Mouse (Mus musculus) hindbrain, embryonic 11.5 days (tissue): Measurements from ENCODE around the gene Rpl9. TPM values are rescaled to one million over a fixed set of nuclear protein-coding genes. Genes with fewer than 3 reads are reported as not detected.

ENCODE experiments used
- ATAC-seq: fragments of 200-750 bp; cut with Nextera tagmentation; 2 replicates; pipeline ENCODE4 v1.8.0; 2017; ENCODE audit warnings: mild to moderate bottlenecking, moderate TSS enrichment, moderate library complexity; ENCODE audit not compliant: low FRiP score
- DNase-seq: peaks from one replicate; pipeline ENCODE4 v3.0.0-alpha.2; 2015; ENCODE audit warnings: low spot score
- H3K27ac ChIP-seq: fragments of 300-500 bp; sonication (generic); 2 replicates; pipeline ENCODE4 v1.5.1; 2014; ENCODE audit warnings: mild to moderate bottlenecking, low read depth, low read length
- H3K27me3 ChIP-seq: fragments of 300-500 bp; sonication (generic); 2 replicates; pipeline ENCODE4 v1.6.1; 2014; ENCODE audit warnings: mild to moderate bottlenecking, low read length, moderate library complexity, mixed read lengths; ENCODE audit not compliant: control insufficient read depth, insufficient read depth
- H3K36me3 ChIP-seq: fragments of 300-500 bp; sonication (generic); 2 replicates; pipeline ENCODE4 v1.6.1; 2014; ENCODE audit warnings: mild to moderate bottlenecking, low read length, moderate library complexity, mixed read lengths; ENCODE audit not compliant: control insufficient read depth, insufficient read depth
- H3K4me1 ChIP-seq: fragments of 300-500 bp; sonication (generic); replicated peaks from 2 replicates; pipeline ENCODE4 v1.6.1; 2014; ENCODE audit warnings: low read length, mixed read lengths; ENCODE audit not compliant: control insufficient read depth, insufficient read depth
- H3K4me2 ChIP-seq: fragments of 300-500 bp; sonication (generic); replicated peaks from 2 replicates; pipeline ENCODE4 v1.6.1; 2014; ENCODE audit warnings: mild to moderate bottlenecking, low read depth, low read length
- H3K4me3 ChIP-seq: fragments of 300-500 bp; sonication (generic); 2 replicates; pipeline ENCODE4 v1.5.1; 2014; ENCODE audit warnings: low read depth, low read length
- H3K9ac ChIP-seq: fragments of 300-500 bp; sonication (generic); 2 replicates; pipeline ENCODE4 v1.6.1; 2014; ENCODE audit warnings: low read depth, low read length
- H3K9me3 ChIP-seq: fragments of 300-500 bp; sonication (generic); 2 replicates; pipeline ENCODE4 v1.6.1; 2016; ENCODE audit warnings: low read length; ENCODE audit not compliant: control insufficient read depth
- WGBS: fragments of 180-500 bp; shearing (Covaris S2); extraction: QIAGEN DNeasy Blood & Tissue Kit; methylation state at CpG from one replicate; pipeline ENCODE4 v1.1.7; 2014; 5-methylcytosine and 5-hydroxymethylcytosine counted together
- polyA plus RNA-seq: library from polyadenylated mRNA; unstranded; fragments of >200 nt; fragmentation: Nextera tagmentation; extraction: Ambion mirVana; gene quantifications from 2 replicates; pipeline ENCODE4 v1.2.1, GENCODE M21; 2014

The Rpl9 gene
- polyA plus RNA-seq, 1 experiment from 2014 or later = 894 TPM

DNA sequence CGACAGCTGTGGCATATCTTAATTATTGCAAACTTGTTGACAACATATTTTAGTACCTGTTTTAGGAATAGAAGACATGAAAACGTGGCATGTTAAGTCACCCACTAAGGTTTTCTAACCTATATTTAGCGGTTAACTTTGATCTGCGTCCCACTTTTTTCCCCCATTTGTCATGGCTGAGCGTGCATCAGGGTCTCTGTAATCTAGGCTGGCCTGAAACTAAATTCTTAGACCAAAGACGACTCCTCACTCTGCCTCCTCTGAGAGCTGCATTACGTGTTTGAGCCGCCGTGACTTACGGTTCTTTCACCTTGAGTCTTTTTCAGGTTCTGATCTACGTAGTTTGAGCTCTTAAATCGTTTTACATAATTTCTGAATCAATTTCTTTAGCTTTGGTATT is 509 bp upstream of the Rpl9 start:
- Histone ChIP-seq H3K4me2 (peak overlapping the region; percentile 61), H3K27ac (0 out of 2 replicates have a peak overlapping the region, but pooled peaks have one; percentile 14), H3K9me3 (no peaks in the 10 kb centered on the region), H3K4me1 (0 out of 2 replicates have a peak, but pooled peaks cover 4% of the 10 kb centered on the region), H3K4me3 (peak overlapping the region; percentile 97), H3K9ac (peak overlapping the region; percentile 58), H3K36me3 (peaks cover 8% of the 10 kb centered on the region; the same call in 1 of the 2 replicates), H3K27me3 (no peaks in the 10 kb centered on the region)
- ATAC-seq = peak; percentile 66
- 5% methylated on average over 12 of the region's 12 CpGs for WGBS
- DNase-seq = peak; percentile 49

DNA sequence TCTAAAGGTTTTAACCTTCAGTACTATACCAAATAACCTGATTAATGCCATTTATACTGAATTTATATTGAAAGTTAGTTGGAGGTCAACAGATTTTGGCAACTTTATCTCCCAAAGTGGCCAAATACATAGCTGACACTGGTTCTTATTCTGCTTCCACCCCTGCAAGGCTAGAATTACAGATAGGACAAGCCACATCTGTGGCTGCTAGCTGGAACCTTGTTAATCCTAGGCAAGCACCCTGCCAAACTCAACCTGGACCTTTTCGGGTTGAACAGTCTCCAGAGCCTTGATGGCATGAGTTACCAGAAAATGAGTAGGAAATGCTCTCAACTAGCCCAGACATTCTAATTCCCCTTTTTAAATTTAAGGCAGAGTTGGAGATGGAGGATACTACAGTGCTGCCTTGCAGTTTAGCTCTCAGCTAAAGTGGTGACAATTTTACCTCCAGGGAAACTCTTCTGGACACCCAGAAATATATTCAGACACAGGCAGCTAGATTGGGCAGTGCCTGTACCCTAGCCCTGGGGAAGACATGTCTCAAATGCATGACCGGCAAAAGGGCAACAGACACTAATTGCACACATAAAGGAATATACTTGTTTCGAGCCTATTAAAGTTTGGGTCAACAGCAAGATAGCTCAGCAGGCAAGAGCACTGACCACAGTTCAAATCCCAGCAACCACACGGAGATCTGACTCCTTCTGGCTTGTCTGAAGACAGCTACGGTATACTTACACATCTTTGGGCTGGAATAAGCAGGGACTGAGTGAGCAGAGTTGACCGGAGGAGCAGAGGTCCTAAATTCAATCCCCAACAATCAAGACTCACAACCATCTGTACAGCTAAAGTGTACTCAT is 4.0 kb downstream of the Rpl9 start:
- Histone ChIP-seq H3K4me3 (no peak overlapping the region), H3K36me3 (peaks cover 6% of the 10 kb centered on the region; the same call in 1 of the 2 replicates), H3K27me3 (no peaks in the 10 kb centered on the region), H3K4me2 (no peak overlapping the region), H3K9me3 (no peaks in the 10 kb centered on the region), H3K9ac (no peak overlapping the region), H3K27ac (no peak overlapping the region), H3K4me1 (0 out of 2 replicates have a peak, but pooled peaks cover 4% of the 10 kb centered on the region)
- WGBS = 82% methylated on average over 6 of the region's 6 CpGs
- ATAC-seq (no peak), DNase-seq (peak; percentile 10)

DNA sequence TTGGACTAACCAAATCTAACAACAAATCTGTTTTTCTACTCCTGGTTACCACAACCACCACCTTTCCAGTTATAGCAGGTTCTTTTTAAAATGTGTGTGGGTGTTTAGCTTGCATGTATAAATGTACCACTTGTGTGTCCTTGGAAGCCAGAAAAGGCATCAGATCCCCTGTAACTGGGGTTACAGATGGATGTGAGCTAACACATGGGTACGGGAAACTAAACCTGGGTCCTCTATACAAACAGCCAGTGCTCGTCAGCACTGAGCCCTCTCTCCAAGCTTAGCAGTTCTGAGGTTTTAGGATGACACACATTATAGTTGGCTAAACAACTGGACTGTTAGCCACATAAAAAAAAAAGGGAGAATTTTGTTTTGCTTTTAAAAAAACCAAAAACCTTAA is 5.5 kb downstream of the Rpl9 start:
- 81% methylated on average over 2 of the region's 2 CpGs for WGBS
- H3K4me2 ChIP-seq = no peak overlapping the region
- DNase-seq = no peak

DNA sequence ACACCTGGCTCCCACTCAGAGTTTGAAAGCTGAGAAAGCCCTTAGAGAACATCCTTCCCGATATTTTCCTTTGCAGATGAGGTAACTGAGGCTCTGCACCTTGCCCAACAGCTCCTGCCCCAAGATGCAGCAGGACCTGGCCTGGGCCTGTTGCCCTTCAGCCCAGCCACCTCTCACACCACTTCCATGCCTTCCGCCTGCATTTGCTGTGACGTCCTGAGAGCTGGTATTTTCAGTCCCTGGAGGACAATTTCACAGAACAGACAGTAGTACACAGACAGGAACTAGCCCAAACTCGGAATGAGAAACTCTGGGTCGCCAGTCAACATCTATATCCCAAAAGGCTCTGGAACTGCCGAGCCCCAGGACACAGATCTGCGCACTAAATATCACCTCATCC is 16.5 kb downstream of the Rpl9 start:
- 86% methylated on average over 7 of the region's 7 CpGs for WGBS
- DNase-seq (no peak), ATAC-seq (no peak)
- H3K36me3 ChIP-seq = no peaks in the 10 kb centered on the region
- no peaks in the 10 kb centered on the region for H3K9me3 ChIP-seq
- H3K27ac ChIP-seq = no peak overlapping the region
- H3K4me2 ChIP-seq = no peak overlapping the region
- H3K27me3 ChIP-seq = no peaks in the 10 kb centered on the region
- H3K9ac ChIP-seq = no peak overlapping the region
- H3K4me1 ChIP-seq = no peaks in the 10 kb centered on the region
- H3K4me3 ChIP-seq = no peak overlapping the region

More for the DNA sequence above, 5.5 kb downstream of the Rpl9 start:
- ATAC-seq = no peak
- 0 out of 2 replicates have a peak, but pooled peaks cover 4% of the 10 kb centered on the region for H3K4me1 ChIP-seq
- H3K4me3 ChIP-seq = no peak overlapping the region
- H3K36me3 ChIP-seq = peaks cover 6% of the 10 kb centered on the region; the same call in 1 of the 2 replicates
- no peaks in the 10 kb centered on the region for H3K27me3 ChIP-seq
- no peak overlapping the region for H3K9ac ChIP-seq
- no peaks in the 10 kb centered on the region for H3K9me3 ChIP-seq
- no peak overlapping the region for H3K27ac ChIP-seq

DNA sequence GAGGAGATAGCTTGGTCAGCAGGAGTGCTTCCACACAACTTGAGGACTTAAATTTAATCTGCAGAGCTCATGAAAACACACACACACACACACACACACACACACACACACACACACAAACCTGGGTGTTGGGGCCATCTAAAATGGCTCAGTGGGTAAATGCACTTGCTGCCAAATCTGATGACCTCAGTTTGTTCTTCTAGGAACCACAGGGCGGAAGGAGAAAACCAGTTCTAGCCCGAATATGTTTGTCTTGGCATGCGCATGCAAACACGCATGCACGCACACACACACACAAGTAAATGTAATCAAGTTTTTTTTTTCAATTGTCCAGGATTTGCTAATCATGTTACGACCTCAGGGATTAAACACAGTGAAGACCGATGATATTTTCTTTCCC is 19.7 kb downstream of the Rpl9 start:
- Histone ChIP-seq H3K4me2 (no peak overlapping the region), H3K4me1 (no peaks in the 10 kb centered on the region), H3K9ac (no peak overlapping the region), H3K4me3 (no peak overlapping the region), H3K9me3 (no peaks in the 10 kb centered on the region), H3K36me3 (no peaks in the 10 kb centered on the region), H3K27me3 (no peaks in the 10 kb centered on the region), H3K27ac (no peak overlapping the region)
- 94% methylated on average over 7 of the region's 7 CpGs for WGBS
- ATAC-seq = no peak
- no peak for DNase-seq

DNA sequence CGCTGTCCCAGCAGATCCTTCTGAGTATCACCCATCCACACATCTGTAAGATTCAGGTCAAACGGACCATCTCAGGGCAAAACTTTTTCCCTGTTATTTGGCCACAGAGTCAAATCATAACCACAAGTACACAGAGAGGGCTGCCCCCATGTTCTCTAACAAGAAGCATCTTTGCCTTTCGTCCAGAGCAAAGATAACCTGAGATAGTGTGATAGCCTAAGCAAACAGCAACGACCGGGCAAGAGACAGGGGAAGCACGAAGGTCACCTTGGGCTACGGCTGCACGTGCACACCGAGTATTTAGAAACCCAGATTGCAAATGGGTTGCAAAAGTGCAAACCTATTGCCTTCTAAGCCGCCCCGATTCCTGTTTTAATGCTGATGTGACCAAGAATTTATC is 23.4 kb downstream of the Rpl9 start:
- ATAC-seq (no peak), DNase-seq (no peak)
- Histone ChIP-seq H3K4me2 (no peak overlapping the region), H3K27me3 (no peaks in the 10 kb centered on the region), H3K9me3 (no peaks in the 10 kb centered on the region), H3K27ac (no peak overlapping the region), H3K4me1 (no peaks in the 10 kb centered on the region), H3K9ac (no peak overlapping the region), H3K36me3 (no peaks in the 10 kb centered on the region), H3K4me3 (no peak overlapping the region)
- WGBS = 92% methylated on average over 11 of the region's 11 CpGs

DNA sequence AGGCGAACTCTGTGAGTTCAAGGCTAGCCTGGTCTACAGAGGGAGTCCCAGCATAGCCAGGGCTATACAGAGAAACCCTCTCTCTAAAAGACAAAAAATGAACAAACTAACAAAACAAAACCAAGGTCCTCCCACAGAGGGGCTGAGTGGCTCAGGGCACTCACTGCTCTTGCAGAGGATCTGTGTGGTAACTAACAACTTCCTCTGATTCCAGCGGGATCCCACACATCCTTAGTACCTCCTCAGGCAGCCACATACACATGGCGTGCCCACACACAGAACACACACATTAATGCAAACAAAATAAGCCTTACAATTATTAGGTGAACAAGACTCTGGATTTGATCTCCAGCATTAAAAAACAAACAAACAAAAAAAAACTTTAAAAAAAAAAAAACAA is 33.5 kb downstream of the Rpl9 start:
- Histone ChIP-seq H3K27me3 (no peaks in the 10 kb centered on the region), H3K27ac (no peak overlapping the region), H3K4me1 (no peaks in the 10 kb centered on the region), H3K4me3 (no peak overlapping the region), H3K9ac (no peak overlapping the region), H3K9me3 (no peaks in the 10 kb centered on the region), H3K36me3 (no peaks in the 10 kb centered on the region), H3K4me2 (no peak overlapping the region)
- ATAC-seq (no peak), DNase-seq (no peak)
- 91% methylated on average over 3 of the region's 3 CpGs for WGBS

DNA sequence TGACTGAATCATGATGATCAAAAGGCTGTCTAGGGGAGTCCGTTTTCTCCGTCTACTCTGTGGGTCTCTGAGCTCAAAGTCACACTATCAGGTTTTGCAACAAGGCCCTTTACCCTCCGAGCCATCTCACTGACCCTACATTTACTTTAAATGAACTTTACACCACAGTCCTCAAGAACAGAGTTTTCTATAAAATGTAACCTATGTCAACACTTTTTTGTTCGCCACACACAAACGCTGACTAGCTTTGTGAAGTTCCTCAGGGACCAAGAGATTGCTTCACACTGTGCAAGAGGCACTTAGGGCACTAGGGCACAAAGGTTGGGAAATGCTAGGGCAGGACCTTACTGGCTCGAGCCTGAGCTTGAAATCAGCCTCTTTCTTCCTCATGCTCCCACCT is 34.4 kb downstream of the Rpl9 start:
- Histone ChIP-seq H3K9me3 (no peaks in the 10 kb centered on the region), H3K9ac (no peak overlapping the region), H3K27me3 (no peaks in the 10 kb centered on the region), H3K4me1 (no peaks in the 10 kb centered on the region), H3K27ac (no peak overlapping the region), H3K4me3 (no peak overlapping the region), H3K4me2 (no peak overlapping the region), H3K36me3 (no peaks in the 10 kb centered on the region)
- no peak for ATAC-seq
- WGBS = 80% methylated on average over 6 of the region's 6 CpGs
- DNase-seq = no peak

DNA sequence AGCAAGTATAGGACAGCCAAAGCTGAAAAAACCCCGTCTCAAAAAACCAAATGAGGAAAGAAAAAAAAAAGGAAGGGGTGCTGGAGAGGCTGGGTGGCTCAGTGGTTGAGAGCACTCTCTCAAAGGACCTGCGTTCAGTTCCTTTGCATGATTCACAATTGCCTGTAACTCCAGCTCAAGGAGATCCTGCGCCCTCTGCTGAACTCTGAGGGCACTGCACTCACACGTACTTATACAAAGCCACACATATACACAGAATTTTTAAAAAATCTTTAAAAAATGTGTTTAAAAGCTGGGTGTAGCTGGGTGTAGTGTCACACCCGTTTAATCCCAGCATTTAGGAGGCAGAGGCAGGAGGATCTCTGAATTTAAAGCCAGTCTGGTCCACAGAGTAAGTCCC is 36.3 kb downstream of the Rpl9 start:
- 75% methylated on average over 5 of the region's 5 CpGs for WGBS
- no peaks in the 10 kb centered on the region for H3K27me3 ChIP-seq
- no peaks in the 10 kb centered on the region for H3K4me1 ChIP-seq

More for the DNA sequence above, 36.3 kb downstream of the Rpl9 start:
- H3K4me2 ChIP-seq = no peak overlapping the region
- no peak overlapping the region for H3K4me3 ChIP-seq
- no peaks in the 10 kb centered on the region for H3K36me3 ChIP-seq
- ATAC-seq = no peak
- H3K27ac ChIP-seq = no peak overlapping the region
- H3K9me3 ChIP-seq = no peaks in the 10 kb centered on the region
- no peak for DNase-seq
- H3K9ac ChIP-seq = no peak overlapping the region
